Mouse (Mus musculus) hindbrain, embryonic 10.5 days (tissue): ENCODE results near the gene Utp6. TPM values are rescaled to one million over a fixed set of nuclear protein-coding genes. Genes with fewer than 3 reads are reported as not detected.

Experiments
- DNase-seq: peaks from one replicate; pipeline ENCODE4 v3.0.0-alpha.2; 2017; ENCODE audit warnings: low spot score
- H3K27ac ChIP-seq: fragments of 300-500 bp; sonication (generic); 2 replicates; pipeline ENCODE4 v1.5.1; 2016; ENCODE audit warnings: mild to moderate bottlenecking, moderate library complexity
- H3K27me3 ChIP-seq: fragments of 300-500 bp; sonication (generic); 2 replicates; pipeline ENCODE4 v1.6.1; 2016; ENCODE audit warnings: mild to moderate bottlenecking; ENCODE audit not compliant: poor library complexity, insufficient read depth, severe bottlenecking
- H3K36me3 ChIP-seq: fragments of 300-500 bp; sonication (generic); 2 replicates; pipeline ENCODE4 v1.6.1; 2016; ENCODE audit warnings: mild to moderate bottlenecking, moderate library complexity
- H3K4me1 ChIP-seq: fragments of 300-500 bp; sonication (generic); replicated peaks from 2 replicates; pipeline ENCODE4 v1.6.1; 2016; ENCODE audit warnings: mild to moderate bottlenecking
- H3K4me3 ChIP-seq: fragments of 300-500 bp; sonication (generic); 2 replicates; pipeline ENCODE4 v1.5.1; 2016; ENCODE audit warnings: mild to moderate bottlenecking, moderate library complexity
- H3K9me3 ChIP-seq: fragments of 300-500 bp; sonication (generic); 2 replicates; pipeline ENCODE4 v1.6.1; 2016; ENCODE audit warnings: mild to moderate bottlenecking, moderate library complexity
- WGBS: fragments of 180-500 bp; shearing (Covaris S2); methylation state at CpG from one replicate; pipeline ENCODE4 v1.1.7; 2016; 5-methylcytosine and 5-hydroxymethylcytosine counted together
- polyA plus RNA-seq: library from polyadenylated mRNA; unstranded; fragments of >200 nt; fragmentation: Nextera tagmentation; extraction: Ambion mirVana; gene quantifications from 2 replicates; pipeline ENCODE4 v1.2.1, GENCODE M21; 2016

Gene Utp6
- polyA plus RNA-seq, 1 experiment from 2014 or later, result 44.9 TPM

DNA sequence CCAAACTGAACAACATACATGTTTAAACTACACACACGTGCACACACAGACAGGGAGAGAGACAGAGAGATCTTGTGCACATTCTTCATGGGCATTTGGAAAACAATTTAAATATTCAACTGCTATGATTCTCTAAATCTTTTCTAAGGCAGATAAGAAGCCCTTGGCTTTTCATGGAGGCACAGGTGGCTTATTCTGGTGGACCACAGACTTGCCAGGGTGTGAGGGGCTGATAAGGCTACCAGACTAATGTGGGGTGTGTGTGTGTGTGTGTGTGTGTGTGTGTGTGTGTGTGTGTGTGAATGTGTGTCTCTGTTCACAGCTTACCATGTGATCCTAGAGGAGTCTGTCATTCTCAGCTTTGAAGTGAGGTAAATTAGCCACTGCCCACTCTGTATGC is 39.4 kb downstream of the Utp6 start:
- 77% methylated on average over 1 of the region's 1 CpGs for WGBS
- Histone ChIP-seq H3K4me1 (no peaks in the 10 kb centered on the region; the same call in 1 of the 2 replicates), H3K9me3 (no peaks in the 10 kb centered on the region), H3K27me3 (no peaks in the 10 kb centered on the region), H3K4me3 (no peak overlapping the region), H3K27ac (no peak overlapping the region), H3K36me3 (no peaks in the 10 kb centered on the region)
- no peak for DNase-seq

DNA sequence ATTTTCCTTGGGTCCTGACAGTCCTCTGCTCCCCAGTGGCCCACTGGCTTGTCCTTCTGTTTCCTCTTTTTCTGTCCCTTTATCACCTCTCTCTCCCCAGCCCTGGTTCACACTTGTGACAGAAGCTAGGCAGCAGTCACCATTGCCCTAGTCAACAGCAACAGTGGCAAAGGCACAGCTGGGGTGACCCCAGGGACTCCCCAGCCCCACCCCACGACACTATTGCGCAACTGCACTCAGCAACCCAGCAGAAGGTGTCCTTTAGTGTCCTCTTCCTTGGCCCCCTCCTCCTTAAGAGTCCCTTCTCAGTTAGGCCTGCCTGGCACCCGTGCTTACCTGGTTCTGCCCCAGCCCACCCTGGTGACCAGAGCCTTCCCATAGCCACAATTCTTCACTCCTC is 40.0 kb downstream of the Utp6 start:
- WGBS, result 80% methylated on average over 3 of the region's 3 CpGs
- H3K27me3 ChIP-seq, result no peaks in the 10 kb centered on the region
- H3K27ac ChIP-seq, result no peak overlapping the region
- H3K4me1 ChIP-seq, result no peaks in the 10 kb centered on the region; the same call in 1 of the 2 replicates
- no peaks in the 10 kb centered on the region for H3K36me3 ChIP-seq
- no peak for DNase-seq
- H3K4me3 ChIP-seq, result no peak overlapping the region
- no peaks in the 10 kb centered on the region for H3K9me3 ChIP-seq

DNA sequence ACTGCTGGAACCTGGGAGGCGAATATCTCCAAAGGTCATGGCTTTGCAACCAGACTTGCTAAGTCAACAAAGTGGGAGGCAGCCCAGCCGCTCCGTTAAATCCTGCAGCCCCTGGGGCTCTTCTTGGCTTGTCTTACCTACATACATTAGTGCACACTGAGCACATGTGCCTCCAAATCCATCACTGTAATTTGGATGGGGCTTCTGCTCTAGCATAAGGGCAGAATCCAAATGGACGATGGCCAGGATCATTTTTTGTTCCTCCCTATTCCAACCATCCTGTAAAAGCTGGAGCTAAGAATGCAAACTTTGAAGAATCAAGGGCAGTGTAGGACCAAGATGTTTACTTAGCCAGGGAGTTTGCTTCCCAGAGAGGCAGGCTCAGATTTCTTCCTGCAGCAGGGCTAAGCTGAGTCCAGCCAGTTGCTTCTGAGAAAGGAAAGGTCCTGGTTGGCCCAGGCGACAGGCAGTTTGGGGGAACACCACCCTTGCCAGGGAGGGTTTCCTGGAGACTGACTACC is 41.6 kb downstream of the Utp6 start:
- no peak overlapping the region for H3K4me3 ChIP-seq
- no peaks in the 10 kb centered on the region for H3K36me3 ChIP-seq
- WGBS, result 59% methylated on average over 5 of the region's 5 CpGs
- H3K9me3 ChIP-seq, result no peaks in the 10 kb centered on the region
- no peak for DNase-seq
- 0 out of 2 replicates have a peak, but pooled peaks cover 3% of the 10 kb centered on the region for H3K27me3 ChIP-seq
- no peak overlapping the region for H3K27ac ChIP-seq
- peaks cover 8% of the 10 kb centered on the region for H3K4me1 ChIP-seq

DNA sequence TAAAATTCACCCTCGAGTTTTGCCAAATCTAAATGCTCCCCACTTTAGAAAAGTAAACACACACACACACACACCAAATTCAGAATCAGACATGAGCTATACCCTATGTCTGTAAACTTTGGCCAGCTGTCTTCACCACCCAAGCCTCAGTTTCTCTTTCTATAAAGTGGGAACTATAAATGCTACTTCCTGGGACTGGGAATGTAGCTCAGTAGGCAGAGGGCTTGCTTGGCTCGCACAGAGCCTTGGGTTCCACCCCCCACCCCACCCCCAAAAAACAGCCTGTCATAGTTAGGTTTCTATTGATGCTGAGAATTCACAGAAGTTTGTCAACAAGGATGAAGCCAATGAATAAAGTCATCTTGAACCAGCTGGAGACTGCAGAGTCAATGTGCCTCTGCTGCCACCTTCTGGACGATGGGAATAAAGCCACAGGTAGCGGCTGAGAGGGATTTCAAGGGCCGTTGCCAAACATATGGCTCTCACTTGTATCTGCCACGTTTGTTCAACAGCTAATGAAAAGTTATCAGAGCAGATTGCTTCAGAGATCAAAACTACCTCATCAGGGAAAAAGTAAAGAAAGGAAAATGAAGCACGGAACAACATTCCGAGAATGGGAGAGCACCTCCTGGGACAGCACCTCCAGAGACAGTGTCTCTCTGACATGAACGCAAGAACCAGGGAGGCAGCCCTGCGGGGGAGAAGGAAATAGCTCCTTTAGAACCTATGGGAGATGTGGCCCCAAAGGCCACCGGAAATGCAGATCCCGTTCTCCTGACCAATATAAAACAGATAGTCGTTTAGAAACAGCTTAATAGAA is 42.3 kb downstream of the Utp6 start:
- H3K4me3 ChIP-seq, result no peak overlapping the region
- no peaks in the 10 kb centered on the region for H3K36me3 ChIP-seq
- H3K4me1 ChIP-seq, result peaks cover 11% of the 10 kb centered on the region
- DNase-seq, result peak; percentile 84
- H3K27me3 ChIP-seq, result 0 out of 2 replicates have a peak, but pooled peaks cover 3% of the 10 kb centered on the region
- H3K27ac ChIP-seq, result no peak overlapping the region
- no peaks in the 10 kb centered on the region for H3K9me3 ChIP-seq
- WGBS, result 21% methylated on average over 13 of the region's 13 CpGs

DNA sequence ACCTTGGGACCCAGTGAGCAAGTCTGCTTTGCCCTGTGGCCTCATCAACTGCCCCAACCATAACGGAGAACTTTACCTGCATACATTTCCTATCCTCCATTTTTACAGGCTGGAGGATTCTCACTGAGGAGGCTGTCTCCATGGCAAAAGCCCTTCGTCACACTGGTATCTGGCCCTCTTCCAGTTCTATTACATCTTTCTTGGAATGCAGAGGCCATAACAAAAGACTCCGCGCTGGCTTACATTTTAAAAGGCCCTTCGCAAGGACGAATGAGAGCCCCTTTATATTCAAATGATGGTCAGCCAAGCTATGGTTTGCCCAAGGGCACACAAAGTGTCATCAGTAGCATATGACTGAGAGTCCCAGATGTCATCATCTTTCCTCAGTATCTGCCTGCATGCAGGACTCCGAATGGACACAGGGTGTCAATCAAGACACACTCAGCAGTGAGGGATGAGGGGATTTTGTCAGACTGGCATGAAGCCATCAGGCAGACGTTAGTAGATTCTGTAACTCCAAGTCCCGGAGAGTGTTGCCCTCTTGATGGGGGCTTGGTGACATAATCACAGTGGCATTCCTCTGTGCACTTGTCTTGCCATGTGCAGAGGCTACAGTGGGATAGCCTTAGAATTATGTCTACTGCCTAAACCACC is 46.4 kb downstream of the Utp6 start:
- Histone ChIP-seq H3K27me3 (0 out of 2 replicates have a peak, but pooled peaks cover 3% of the 10 kb centered on the region), H3K36me3 (no peaks in the 10 kb centered on the region), H3K4me3 (no peak overlapping the region), H3K27ac (0 out of 2 replicates have a peak overlapping the region, but pooled peaks have one; percentile 4), H3K4me1 (peaks cover 15% of the 10 kb centered on the region), H3K9me3 (no peaks in the 10 kb centered on the region)
- no peak for DNase-seq
- 51% methylated on average over 9 of the region's 9 CpGs for WGBS

DNA sequence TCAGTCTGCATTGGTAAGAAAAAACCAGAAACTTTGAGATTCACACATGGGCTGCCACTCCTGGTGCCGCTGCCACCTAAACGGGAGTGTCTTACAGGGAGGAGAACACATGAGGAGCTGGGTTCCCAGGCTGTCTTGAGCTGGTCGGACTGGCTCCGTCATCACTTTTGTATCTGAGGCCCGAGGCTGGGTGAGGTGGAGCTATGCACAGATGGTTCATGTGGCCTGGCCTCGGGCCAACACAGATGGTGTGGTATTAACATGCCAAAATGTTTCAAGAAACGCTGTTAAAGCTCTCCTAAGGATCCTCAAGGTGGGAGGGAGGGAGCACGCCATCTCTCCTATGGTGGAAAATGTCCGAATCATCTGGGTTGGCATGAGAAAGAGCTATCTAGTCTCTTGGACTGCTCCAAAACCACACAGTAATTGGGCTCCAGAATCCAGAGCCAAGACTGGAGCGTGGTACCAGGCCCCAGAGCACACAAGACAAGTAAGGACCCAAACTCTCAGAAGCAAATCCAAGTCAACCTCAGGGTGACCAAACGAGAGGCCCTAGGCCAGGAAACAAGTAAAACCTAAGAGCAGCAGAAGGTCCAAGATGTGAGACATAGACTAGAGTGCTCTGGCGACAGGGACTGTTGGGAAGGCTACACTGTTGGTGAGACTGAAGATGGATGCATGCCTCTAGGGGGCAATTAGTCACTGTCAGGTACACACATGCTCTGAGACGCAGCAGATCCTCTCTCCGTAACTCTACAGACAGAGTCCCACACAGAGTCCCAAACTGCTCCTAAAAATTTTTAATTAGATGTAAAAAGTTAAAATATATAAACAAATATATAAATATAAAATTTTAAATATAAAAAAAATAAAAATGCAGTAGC is 53.3 kb downstream of the Utp6 start:
- H3K36me3 ChIP-seq, result no peaks in the 10 kb centered on the region
- H3K27me3 ChIP-seq, result no peaks in the 10 kb centered on the region
- no peak overlapping the region for H3K27ac ChIP-seq
- WGBS, result 79% methylated on average over 14 of the region's 14 CpGs
- peaks cover 4% of the 10 kb centered on the region for H3K4me1 ChIP-seq
- H3K4me3 ChIP-seq, result no peak overlapping the region
- no peak for DNase-seq
- no peaks in the 10 kb centered on the region for H3K9me3 ChIP-seq

DNA sequence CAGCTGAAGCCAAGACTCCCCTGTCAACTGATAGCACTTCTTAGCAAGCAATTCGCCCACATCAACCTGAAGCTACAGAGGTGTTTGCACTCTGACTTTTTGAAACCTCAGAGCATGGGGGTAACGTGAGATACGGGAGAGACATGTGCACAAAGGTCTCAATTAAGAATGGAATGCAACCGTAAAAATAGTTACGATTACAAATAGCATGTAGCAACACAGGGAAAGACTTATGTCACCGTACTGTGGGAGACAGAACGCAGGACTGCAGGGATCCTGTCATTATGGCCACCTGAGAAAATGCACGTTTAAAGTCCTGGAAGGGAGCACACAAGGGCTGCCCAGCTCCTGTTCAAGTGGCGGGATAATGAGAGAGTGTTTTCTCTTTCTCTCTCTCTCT is 55.3 kb downstream of the Utp6 start:
- H3K27ac ChIP-seq, result no peak overlapping the region
- WGBS, result 77% methylated on average over 9 of the region's 9 CpGs
- H3K4me1 ChIP-seq, result peaks cover 2% of the 10 kb centered on the region
- H3K4me3 ChIP-seq, result no peak overlapping the region
- H3K36me3 ChIP-seq, result no peaks in the 10 kb centered on the region
- H3K9me3 ChIP-seq, result no peaks in the 10 kb centered on the region
- H3K27me3 ChIP-seq, result no peaks in the 10 kb centered on the region
- no peak for DNase-seq

DNA sequence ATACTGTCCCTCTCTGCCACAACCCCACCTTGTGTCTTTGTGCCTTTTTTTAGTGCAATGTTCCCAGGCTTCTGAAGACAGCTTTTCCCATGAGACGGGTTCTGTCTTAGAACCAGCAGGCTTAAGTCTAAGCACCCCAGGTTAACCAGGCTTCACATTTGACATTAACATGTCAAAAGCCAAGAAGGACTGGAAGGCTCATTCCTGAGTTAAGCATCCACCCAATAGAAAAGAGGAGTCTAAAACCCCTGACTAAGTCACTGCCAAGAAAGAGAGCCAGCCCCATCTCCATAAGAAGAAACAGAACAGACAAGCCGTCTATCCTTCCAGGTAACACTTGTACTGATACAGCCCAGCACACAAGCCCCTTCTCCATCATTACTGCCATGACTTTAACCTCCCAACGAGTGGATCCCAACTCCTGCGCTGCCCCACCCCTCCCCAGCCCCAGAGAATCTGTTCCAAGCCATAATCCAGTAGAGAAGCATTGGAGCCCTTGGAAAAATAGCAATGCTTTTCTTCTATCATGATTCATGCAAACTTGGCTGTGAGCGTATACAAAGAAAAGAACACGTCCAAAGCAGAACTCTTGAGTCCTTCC is 59.2 kb downstream of the Utp6 start:
- no peak overlapping the region for H3K4me3 ChIP-seq
- no peak overlapping the region for H3K27ac ChIP-seq
- no peaks in the 10 kb centered on the region for H3K4me1 ChIP-seq
- no peaks in the 10 kb centered on the region for H3K36me3 ChIP-seq
- no peaks in the 10 kb centered on the region for H3K9me3 ChIP-seq
- 85% methylated on average over 6 of the region's 6 CpGs for WGBS
- H3K27me3 ChIP-seq, result no peaks in the 10 kb centered on the region
- DNase-seq, result no peak

DNA sequence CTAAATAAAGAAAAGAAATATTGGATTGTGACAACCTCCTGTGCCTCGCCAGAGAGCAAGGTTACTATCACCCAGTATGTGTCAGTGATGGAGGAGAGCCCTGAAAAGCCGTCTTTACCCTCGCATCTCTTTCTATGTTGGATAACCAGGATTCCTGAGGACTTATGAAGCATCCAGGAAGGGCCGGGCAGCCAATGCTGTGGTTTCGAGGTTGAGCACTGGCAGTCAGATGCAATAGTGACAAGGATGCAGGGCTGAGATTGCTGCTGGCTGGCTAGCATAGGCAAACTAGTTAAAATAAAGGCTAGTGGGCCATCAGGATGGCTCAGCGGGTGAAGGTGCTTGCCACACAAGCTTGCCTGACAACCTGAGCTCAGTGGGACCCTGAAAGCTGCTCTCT is 61.0 kb downstream of the Utp6 start:
- H3K4me3 ChIP-seq, result no peak overlapping the region
- H3K36me3 ChIP-seq, result no peaks in the 10 kb centered on the region
- H3K27me3 ChIP-seq, result no peaks in the 10 kb centered on the region
- H3K4me1 ChIP-seq, result no peaks in the 10 kb centered on the region
- no peaks in the 10 kb centered on the region for H3K9me3 ChIP-seq
- no peak for DNase-seq
- H3K27ac ChIP-seq, result no peak overlapping the region
- 86% methylated on average over 6 of the region's 6 CpGs for WGBS

DNA sequence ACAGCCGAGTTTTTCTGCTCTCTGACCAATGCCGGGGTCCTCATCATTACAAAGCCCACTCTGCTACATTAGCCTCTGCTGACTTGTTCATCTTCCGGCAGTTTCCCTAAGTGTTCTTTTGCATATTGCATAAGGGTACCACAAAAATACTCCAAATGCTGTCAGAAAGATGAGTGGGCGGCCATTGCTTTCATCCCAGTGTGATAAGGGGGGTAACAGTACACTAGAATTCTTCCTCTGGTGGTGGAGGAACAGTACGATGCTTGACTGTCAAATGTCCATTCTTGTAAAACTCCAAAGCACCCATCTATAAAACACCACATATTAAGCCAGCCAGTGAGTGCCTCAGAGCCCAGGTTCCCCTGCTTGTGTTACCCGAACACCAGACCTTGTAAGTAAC is 69.9 kb downstream of the Utp6 start:
- no peak for DNase-seq
- no peaks in the 10 kb centered on the region for H3K4me1 ChIP-seq
- H3K4me3 ChIP-seq, result no peak overlapping the region
- WGBS, result 92% methylated on average over 6 of the region's 6 CpGs
- H3K27ac ChIP-seq, result no peak overlapping the region
- H3K36me3 ChIP-seq, result no peaks in the 10 kb centered on the region
- H3K27me3 ChIP-seq, result no peaks in the 10 kb centered on the region
- no peaks in the 10 kb centered on the region for H3K9me3 ChIP-seq

DNA sequence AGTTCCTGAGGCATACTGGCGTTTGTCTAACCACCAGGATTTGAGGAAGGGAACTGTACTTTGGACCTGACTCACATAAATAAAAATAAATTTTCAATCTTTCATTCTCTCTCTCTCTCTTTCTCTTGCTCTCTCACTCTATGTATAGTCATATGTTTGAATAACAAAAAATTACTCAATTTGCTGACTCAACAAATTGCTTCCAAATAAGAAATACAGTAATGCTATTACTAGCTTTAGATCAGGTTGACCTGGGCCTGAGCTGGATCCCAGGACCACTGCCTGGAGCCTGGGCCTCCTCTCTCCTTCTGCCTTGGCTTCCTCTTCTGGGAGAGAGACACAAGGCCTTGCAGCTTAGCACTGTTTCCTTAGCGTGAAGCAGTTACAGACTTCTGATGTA is 71.4 kb downstream of the Utp6 start:
- H3K27ac ChIP-seq, result no peak overlapping the region
- H3K4me3 ChIP-seq, result no peak overlapping the region
- H3K9me3 ChIP-seq, result no peaks in the 10 kb centered on the region
- 0 out of 2 replicates have a peak, but pooled peaks cover 3% of the 10 kb centered on the region for H3K4me1 ChIP-seq
- H3K27me3 ChIP-seq, result no peaks in the 10 kb centered on the region
- WGBS, result 85% methylated on average over 2 of the region's 2 CpGs
- DNase-seq, result no peak
- no peaks in the 10 kb centered on the region for H3K36me3 ChIP-seq

DNA sequence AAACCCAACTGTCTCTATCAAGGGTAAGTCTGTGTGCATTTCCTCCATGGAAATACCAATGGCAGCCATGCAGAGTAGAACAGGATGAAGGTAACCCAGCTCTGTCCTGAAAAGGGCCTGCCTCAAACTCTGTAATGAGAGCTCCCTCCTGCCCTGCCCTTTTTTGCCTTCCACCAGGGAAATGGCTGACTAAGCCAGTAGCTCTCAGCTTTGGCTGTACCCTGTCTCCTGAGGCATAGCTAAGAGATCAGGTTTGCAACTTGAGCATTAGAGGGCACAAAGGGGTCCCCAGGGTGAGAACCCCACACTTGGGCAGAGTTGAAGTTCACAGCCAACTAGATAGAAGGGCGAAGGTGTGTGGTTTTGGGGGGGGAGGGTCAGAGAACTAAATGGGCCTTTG is 75.2 kb downstream of the Utp6 start:
- Histone ChIP-seq H3K36me3 (no peaks in the 10 kb centered on the region), H3K27me3 (no peaks in the 10 kb centered on the region), H3K4me1 (0 out of 2 replicates have a peak, but pooled peaks cover 3% of the 10 kb centered on the region), H3K27ac (no peak overlapping the region), H3K4me3 (no peak overlapping the region), H3K9me3 (no peaks in the 10 kb centered on the region)
- 85% methylated on average over 1 of the region's 1 CpGs for WGBS
- no peak for DNase-seq
